ENCODE assay signal across 8 mouse cellular contexts in genomic region chr17:24934926-24935325, GRCm38 (mm10). TPM values are rescaled to one million over a fixed set of nuclear protein-coding genes. Genes with fewer than 3 reads are reported as not detected.
DNase-seq lines count a peak whose midpoint lies in the region; ATAC-seq and TF ChIP-seq lines count a peak whose summit lies in the region.

No protein-coding gene starts in this region.

- H3K4me3 ChIP-seq in kidney, embryonic 15.5 days (replicated peaks) = peak overlapping the region; percentile 99
- no peak overlapping the region for H3K4me3 ChIP-seq in kidney, adult 2 months (ENCODE audit: insufficient read depth, low read depth, low read length)
- peak overlapping the region; percentile 96 for H3K4me3 ChIP-seq in cortical plate, adult 2 months (ENCODE audit: insufficient read depth, low read length)
- H3K4me3 ChIP-seq in hindbrain, embryonic 14.5 days (replicated peaks; ENCODE audit: low read length) = peak overlapping the region; percentile 93
- H3K4me3 ChIP-seq in midbrain, embryonic 14.5 days (replicated peaks; ENCODE audit: low read depth, low read length) = peak overlapping the region; percentile 91

- ATAC-seq in kidney, embryonic 15.5 days (replicated peaks; ENCODE audit: low FRiP score) = no peak
- ATAC-seq in hindbrain, embryonic 14.5 days (ENCODE audit: low FRiP score) = no peak
- no peak for ATAC-seq in midbrain, embryonic 14.5 days (ENCODE audit: low FRiP score, low TSS enrichment)

- H3K36me3 ChIP-seq in kidney, embryonic 15.5 days = peaks cover 13% of the 10 kb centered on the region
- H3K36me3 ChIP-seq in kidney, adult 2 months (ENCODE audit: control insufficient read depth, insufficient read depth, low read length) = no peaks in the 10 kb centered on the region
- peaks cover 13% of the 10 kb centered on the region for H3K36me3 ChIP-seq in hindbrain, embryonic 14.5 days (replicated peaks; ENCODE audit: control insufficient read depth, insufficient read depth)
- H3K36me3 ChIP-seq in midbrain, embryonic 14.5 days (ENCODE audit: control insufficient read depth, insufficient read depth, low read length) = peaks cover 10% of the 10 kb centered on the region; the same call in 1 of the 2 replicates

- no peak for TF ChIP-seq POLR2A in kidney, adult 2 months (IDR thresholded peaks at IDR 0.05; ENCODE audit: low read depth, low read length)
- TF ChIP-seq POLR2A in cortical plate, adult 2 months (IDR thresholded peaks at IDR 0.05; ENCODE audit: extremely low read depth, insufficient read depth, low read length) = no peak

- H3K4me1 ChIP-seq in kidney, embryonic 15.5 days = peaks cover 19% of the 10 kb centered on the region
- peaks cover 17% of the 10 kb centered on the region for H3K4me1 ChIP-seq in kidney, adult 2 months (ENCODE audit: control insufficient read depth, insufficient read depth, low read length)
- H3K4me1 ChIP-seq in cortical plate, adult 2 months (ENCODE audit: control insufficient read depth, insufficient read depth, low read length) = peaks cover 11% of the 10 kb centered on the region
- H3K4me1 ChIP-seq in hindbrain, embryonic 14.5 days (replicated peaks; ENCODE audit: control insufficient read depth, insufficient read depth, low read length) = peaks cover 16% of the 10 kb centered on the region
- H3K4me1 ChIP-seq in midbrain, embryonic 14.5 days (ENCODE audit: control insufficient read depth, insufficient read depth, low read length) = peaks cover 20% of the 10 kb centered on the region

- no peak for DNase-seq in kidney, adult 2 months
- no peak for DNase-seq in hindbrain, embryonic 14.5 days (ENCODE audit: low spot score)
- no peak for DNase-seq in midbrain, embryonic 14.5 days
- DNase-seq in cerebellum, adult 9-11 months = no peak
- DNase-seq in gastrocnemius, postnatal 14 days = no peak
- no peak for DNase-seq in ovary, postnatal 10 days (ENCODE audit: low spot score)

- H3K9me3 ChIP-seq in kidney, embryonic 15.5 days (replicated peaks) = no peaks in the 10 kb centered on the region
- no peaks in the 10 kb centered on the region for H3K9me3 ChIP-seq in hindbrain, embryonic 14.5 days (ENCODE audit: control insufficient read depth, low read length)
- H3K9me3 ChIP-seq in midbrain, embryonic 14.5 days (ENCODE audit: control insufficient read depth, low read length) = no peaks in the 10 kb centered on the region

- H3K9ac ChIP-seq in kidney, embryonic 15.5 days = peak overlapping the region; percentile 89
- H3K9ac ChIP-seq in hindbrain, embryonic 14.5 days = peak overlapping the region; percentile 92
- H3K9ac ChIP-seq in midbrain, embryonic 14.5 days (replicated peaks; ENCODE audit: low read length) = peak overlapping the region; percentile 93; the same call in 1 of the 2 replicates

- TF ChIP-seq CTCF in kidney, adult 2 months (conservative IDR thresholded peaks at IDR 0.05; ENCODE audit: insufficient read depth, insufficient read length, low read depth, low read length) = no peak
- TF ChIP-seq CTCF in cortical plate, adult 2 months (IDR thresholded peaks at IDR 0.05; ENCODE audit: extremely low read depth, insufficient read depth, low read length) = no peak

- intact Hi-C loops in gastrocnemius, postnatal 14 days (cut with DNase I; ENCODE audit: low total_unique reads) = no loop called here

- 72% methylated on average over 4 of the region's 4 CpGs for WGBS in kidney, embryonic 15.5 days
- 50% methylated on average over 4 of the region's 4 CpGs for WGBS in kidney, adult 2 months
- 89% methylated on average over 4 of the region's 4 CpGs for WGBS in hindbrain, embryonic 14.5 days
- WGBS in midbrain, embryonic 14.5 days = 93% methylated on average over 4 of the region's 4 CpGs

- no peak overlapping the region for H3K27ac ChIP-seq in kidney, embryonic 15.5 days
- H3K27ac ChIP-seq in kidney, adult 2 months (ENCODE audit: insufficient read depth, low read depth, low read length) = no peak overlapping the region
- H3K27ac ChIP-seq in cortical plate, adult 2 months (ENCODE audit: insufficient read depth, low read length) = no peak overlapping the region
- no peak overlapping the region for H3K27ac ChIP-seq in hindbrain, embryonic 14.5 days
- H3K27ac ChIP-seq in midbrain, embryonic 14.5 days (replicated peaks; ENCODE audit: low read depth, low read length) = no peak overlapping the region

- peak overlapping the region; percentile 76 for H3K4me2 ChIP-seq in kidney, embryonic 15.5 days
- peak overlapping the region; percentile 90 for H3K4me2 ChIP-seq in hindbrain, embryonic 14.5 days (replicated peaks)
- H3K4me2 ChIP-seq in midbrain, embryonic 14.5 days (ENCODE audit: low read length) = peak overlapping the region; percentile 61

- no peaks in the 10 kb centered on the region for H3K27me3 ChIP-seq in kidney, embryonic 15.5 days
- H3K27me3 ChIP-seq in kidney, adult 2 months (replicated peaks; ENCODE audit: control insufficient read depth, insufficient read depth, low read length) = no peaks in the 10 kb centered on the region
- H3K27me3 ChIP-seq in hindbrain, embryonic 14.5 days (ENCODE audit: control insufficient read depth, insufficient read depth, low read length) = no peaks in the 10 kb centered on the region
- H3K27me3 ChIP-seq in midbrain, embryonic 14.5 days (ENCODE audit: control insufficient read depth, insufficient read depth, low read length) = no peaks in the 10 kb centered on the region

RNA-seq across cellular contexts. Expression of gene Mapk8ip3, which starts 1.9 kb away (rescaled TPM):
- 24.3 and 31.1 TPM in 2 replicates for polyA plus RNA-seq in kidney, embryonic 15.5 days (2015; fragmentation: Nextera tagmentation; extraction: Ambion mirVana)
- 58.1 and 69.1 TPM in 2 replicates for polyA plus RNA-seq in kidney, adult 2 months (2012; rRNA removed)
- 328 and 355 TPM in 2 replicates for polyA plus RNA-seq in cortical plate, adult 2 months (2012; rRNA removed)
- polyA plus RNA-seq in hindbrain, embryonic 14.5 days (2014; fragmentation: Nextera tagmentation; extraction: Ambion mirVana) = 86.0 and 90.1 TPM in 2 replicates
- 83.3 and 86.1 TPM in 2 replicates for polyA plus RNA-seq in midbrain, embryonic 14.5 days (2014; fragmentation: Nextera tagmentation; extraction: Ambion mirVana)
- total RNA-seq in gastrocnemius, postnatal 14 days (2021) = 10 to 100 TPM; 16.3 to 19.2 TPM

RNA-seq across cellular contexts. Expression of gene Jpt2, which starts 25.6 kb away (rescaled TPM):
- 219 and 228 TPM in 2 replicates for polyA plus RNA-seq in kidney, embryonic 15.5 days (2015; fragmentation: Nextera tagmentation; extraction: Ambion mirVana)
- polyA plus RNA-seq in kidney, adult 2 months (2012; rRNA removed) = 23.8 and 31.0 TPM in 2 replicates
- polyA plus RNA-seq in cortical plate, adult 2 months (2012; rRNA removed) = 4.5 and 6.2 TPM in 2 replicates
- polyA plus RNA-seq in hindbrain, embryonic 14.5 days (2014; fragmentation: Nextera tagmentation; extraction: Ambion mirVana) = 58.2 and 60.6 TPM in 2 replicates
- polyA plus RNA-seq in midbrain, embryonic 14.5 days (2014; fragmentation: Nextera tagmentation; extraction: Ambion mirVana) = 66.9 and 71.0 TPM in 2 replicates
- total RNA-seq in gastrocnemius, postnatal 14 days (2021) = 10 to 100 TPM in 1 of 2 experiments, 1 to 10 TPM in 1; 8.2 to 13.3 TPM

RNA-seq across cellular contexts. Expression of gene Nme3, which starts 38.6 kb away (rescaled TPM):
- 77.2 and 80.0 TPM in 2 replicates for polyA plus RNA-seq in kidney, embryonic 15.5 days (2015; fragmentation: Nextera tagmentation; extraction: Ambion mirVana)
- polyA plus RNA-seq in kidney, adult 2 months (2012; rRNA removed) = 112 and 115 TPM in 2 replicates
- 94.5 and 94.7 TPM in 2 replicates for polyA plus RNA-seq in cortical plate, adult 2 months (2012; rRNA removed)
- polyA plus RNA-seq in hindbrain, embryonic 14.5 days (2014; fragmentation: Nextera tagmentation; extraction: Ambion mirVana) = 85.6 and 95.8 TPM in 2 replicates
- 77.4 and 112 TPM in 2 replicates for polyA plus RNA-seq in midbrain, embryonic 14.5 days (2014; fragmentation: Nextera tagmentation; extraction: Ambion mirVana)
- 1 to 10 TPM; 7.6 to 9.0 TPM for total RNA-seq in gastrocnemius, postnatal 14 days (2021)

RNA-seq across cellular contexts. Expression of gene Mrps34, which starts 40.0 kb away (rescaled TPM):
- polyA plus RNA-seq in kidney, embryonic 15.5 days (2015; fragmentation: Nextera tagmentation; extraction: Ambion mirVana) = 94.0 and 105 TPM in 2 replicates
- polyA plus RNA-seq in kidney, adult 2 months (2012; rRNA removed) = 162 and 199 TPM in 2 replicates
- polyA plus RNA-seq in cortical plate, adult 2 months (2012; rRNA removed) = 115 and 117 TPM in 2 replicates
- polyA plus RNA-seq in hindbrain, embryonic 14.5 days (2014; fragmentation: Nextera tagmentation; extraction: Ambion mirVana) = 72.9 and 82.6 TPM in 2 replicates
- polyA plus RNA-seq in midbrain, embryonic 14.5 days (2014; fragmentation: Nextera tagmentation; extraction: Ambion mirVana) = 74.7 and 86.7 TPM in 2 replicates
- total RNA-seq in gastrocnemius, postnatal 14 days (2021) = 100 to 1,000 TPM; 118 to 120 TPM

RNA-seq across cellular contexts. Expression of gene Eme2, which starts 40.0 kb away (rescaled TPM):
- 31.5 and 33.1 TPM in 2 replicates for polyA plus RNA-seq in kidney, embryonic 15.5 days (2015; fragmentation: Nextera tagmentation; extraction: Ambion mirVana)
- polyA plus RNA-seq in kidney, adult 2 months (2012; rRNA removed) = 32.2 and 40.7 TPM in 2 replicates
- polyA plus RNA-seq in cortical plate, adult 2 months (2012; rRNA removed) = 62.4 and 65.0 TPM in 2 replicates
- 22.7 and 23.7 TPM in 2 replicates for polyA plus RNA-seq in hindbrain, embryonic 14.5 days (2014; fragmentation: Nextera tagmentation; extraction: Ambion mirVana)
- 21.6 and 26.9 TPM in 2 replicates for polyA plus RNA-seq in midbrain, embryonic 14.5 days (2014; fragmentation: Nextera tagmentation; extraction: Ambion mirVana)
- 10 to 100 TPM; 13.9 to 14.5 TPM for total RNA-seq in gastrocnemius, postnatal 14 days (2021)
